Mouse (Mus musculus) hematopoietic stem cell, adult 5-6 weeks (primary cell): ENCODE measurements around the gene Galnt9. TPM values are rescaled to one million over a fixed set of nuclear protein-coding genes. Genes with fewer than 3 reads are reported as not detected.

Experiments used
- ATAC-seq, 2 experiments: fragments of 125-278 bp in 1 of 2; replicated peaks in 1 of 2; 2 replicates each; pipeline ENCODE4 v1.8.0; 2016 to 2017; ENCODE audit warnings: inconsistent platforms in 2 of 2, mild to moderate bottlenecking in 2 of 2, moderate number of reproducible peaks in 2 of 2, low read depth in 1 of 2, moderate TSS enrichment in 1 of 2; ENCODE audit not compliant: low FRiP score in 2 of 2, poor library complexity in 2 of 2, severe bottlenecking in 2 of 2, insufficient read depth in 1 of 2, low TSS enrichment in 1 of 2
- total RNA-seq: library from RNA; stranded (forward); fragments of 172-1452, 232-1000 nt; gene quantifications from 2 replicates; pipeline ENCODE4 v1.2.3, GENCODE M21; 2017

The Galnt9 gene
- total RNA-seq, 1 experiment from 2014 or later: not detected

GRCm38 (mm10) chr5:110525701-110526100, 18.5 kb upstream of the Galnt9 start:
- ATAC-seq: no peak

GRCm38 (mm10) chr5:110526556-110526955, 17.6 kb upstream of the Galnt9 start:
- ATAC-seq: no peak

- ATAC-seq: no peak
These were observed 13.1 kb upstream of the Galnt9 start for GRCm38 (mm10) chr5:110531091-110531490.

- no peak for ATAC-seq
These were observed 9.8 kb upstream of the Galnt9 start for GRCm38 (mm10) chr5:110534402-110534801.

- ATAC-seq: no peak
These were observed 8.2 kb upstream of the Galnt9 start for GRCm38 (mm10) chr5:110535964-110536363.

- ATAC-seq: no peak
These were observed 3.2 kb upstream of the Galnt9 start for GRCm38 (mm10) chr5:110540947-110541346.

- no peak for ATAC-seq
These were observed 2.7 kb upstream of the Galnt9 start for GRCm38 (mm10) chr5:110541456-110541855.

- peak in 1 of 2 experiments; percentile 8; a peak in 1 of 4 replicates for ATAC-seq
These were observed 525 bp downstream of the Galnt9 start for GRCm38 (mm10) chr5:110544691-110545069.

- no peak for ATAC-seq
These were observed 1.2 kb downstream of the Galnt9 start for GRCm38 (mm10) chr5:110545311-110545710.

GRCm38 (mm10) chr5:110546136-110546535, 2.0 kb downstream of the Galnt9 start:
- no peak for ATAC-seq

- ATAC-seq: no peak
These were observed 2.7 kb downstream of the Galnt9 start for GRCm38 (mm10) chr5:110546726-110547406.

GRCm38 (mm10) chr5:110548446-110548845, 4.3 kb downstream of the Galnt9 start:
- ATAC-seq: no peak

GRCm38 (mm10) chr5:110550189-110550588, 6.0 kb downstream of the Galnt9 start:
- no peak for ATAC-seq

GRCm38 (mm10) chr5:110550841-110551240, 6.7 kb downstream of the Galnt9 start:
- ATAC-seq: no peak

- no peak for ATAC-seq
These were observed 7.8 kb downstream of the Galnt9 start for GRCm38 (mm10) chr5:110552005-110552404.

- no peak for ATAC-seq
These were observed 9.2 kb downstream of the Galnt9 start for GRCm38 (mm10) chr5:110553315-110553714.

GRCm38 (mm10) chr5:110555198-110555597, 11.0 kb downstream of the Galnt9 start:
- no peak for ATAC-seq

GRCm38 (mm10) chr5:110558368-110558767, 14.2 kb downstream of the Galnt9 start:
- no peak for ATAC-seq

- ATAC-seq: no peak
These were observed 15.5 kb downstream of the Galnt9 start for GRCm38 (mm10) chr5:110559679-110560078.
